Mouse (Mus musculus) kidney, adult 18-20 months (tissue): ENCODE data around the gene Nsf.

Experiments
- DNase-seq: peaks from one replicate; pipeline ENCODE4 v3.0.0; 2021

The Nsf gene

GRCm38 (mm10) chr11:103940887-103941286, 13.0 kb downstream of the Nsf start:
- DNase-seq, result no peak

GRCm38 (mm10) chr11:103937976-103938728, 15.7 kb downstream of the Nsf start:
- DNase-seq, result no peak

- no peak for DNase-seq
Observed at GRCm38 (mm10) chr11:103937451-103937850, 16.4 kb downstream of the Nsf start.

- DNase-seq, result no peak
Observed at GRCm38 (mm10) chr11:103935717-103936116, 18.1 kb downstream of the Nsf start.

GRCm38 (mm10) chr11:103933886-103934285, 20.0 kb downstream of the Nsf start:
- DNase-seq, result no peak

GRCm38 (mm10) chr11:103923957-103924356, 29.9 kb downstream of the Nsf start:
- no peak for DNase-seq

GRCm38 (mm10) chr11:103923272-103923671, 30.6 kb downstream of the Nsf start:
- no peak for DNase-seq

- no peak for DNase-seq
Observed at GRCm38 (mm10) chr11:103922812-103923211, 31.0 kb downstream of the Nsf start.

GRCm38 (mm10) chr11:103920665-103921064, 33.2 kb downstream of the Nsf start:
- DNase-seq, result peak; percentile 45

GRCm38 (mm10) chr11:103916807-103917206, 37.0 kb downstream of the Nsf start:
- DNase-seq, result no peak

GRCm38 (mm10) chr11:103915686-103916085, 38.2 kb downstream of the Nsf start:
- no peak for DNase-seq

- no peak for DNase-seq
Observed at GRCm38 (mm10) chr11:103910993-103911585, 42.8 kb downstream of the Nsf start.

GRCm38 (mm10) chr11:103910531-103910930, 43.3 kb downstream of the Nsf start:
- no peak for DNase-seq

- no peak for DNase-seq
Observed at GRCm38 (mm10) chr11:103909809-103910208, 44.0 kb downstream of the Nsf start.

- no peak for DNase-seq
Observed at GRCm38 (mm10) chr11:103909396-103909795, 44.5 kb downstream of the Nsf start.

- DNase-seq, result no peak
Observed at GRCm38 (mm10) chr11:103906051-103906719, 47.7 kb downstream of the Nsf start.

GRCm38 (mm10) chr11:103905506-103905905, 48.4 kb downstream of the Nsf start:
- DNase-seq, result no peak

- no peak for DNase-seq
Observed at GRCm38 (mm10) chr11:103901581-103901966, 52.3 kb downstream of the Nsf start.

- no peak for DNase-seq
Observed at GRCm38 (mm10) chr11:103900803-103901580, 52.9 kb downstream of the Nsf start.

- DNase-seq, result no peak
Observed at GRCm38 (mm10) chr11:103896966-103897750, 56.7 kb downstream of the Nsf start.

- DNase-seq, result no peak
Observed at GRCm38 (mm10) chr11:103896056-103896455, 57.8 kb downstream of the Nsf start.

GRCm38 (mm10) chr11:103892831-103893230, 61.0 kb downstream of the Nsf start:
- no peak for DNase-seq
